Mouse (Mus musculus) forebrain, postnatal 0 days (tissue): ENCODE results near the gene 2610318N02Rik. TPM values are rescaled to one million over a fixed set of nuclear protein-coding genes. Genes with fewer than 3 reads are reported as not detected.
"Not testable (repeated sequence)": the region's sequence is repeated elsewhere in the genome, so short reads cannot be mapped to it uniquely, and the experiment has no call there.

Source experiments
- ATAC-seq: fragments of 200-750 bp; cut with Nextera tagmentation; 2 replicates; pipeline ENCODE4 v1.8.0; 2017; ENCODE audit warnings: mild to moderate bottlenecking, moderate library complexity
- DNase-seq: peaks from one replicate; pipeline ENCODE4 v3.0.0-alpha.2; 2015
- H3K27ac ChIP-seq: fragments of 300-500 bp; sonication (generic); 2 replicates; pipeline ENCODE4 v1.5.1; 2014; ENCODE audit warnings: low read depth, mild to moderate bottlenecking, antibody characterized with exemption, low read length, moderate library complexity, mixed read lengths
- H3K27me3 ChIP-seq: fragments of 300-500 bp; sonication (generic); 2 replicates; pipeline ENCODE4 v1.6.1; 2014; ENCODE audit warnings: mild to moderate bottlenecking, low read length, mixed read lengths; ENCODE audit not compliant: insufficient read depth
- H3K36me3 ChIP-seq: fragments of 300-500 bp; sonication (generic); 2 replicates; pipeline ENCODE4 v1.6.1; 2014; ENCODE audit warnings: mild to moderate bottlenecking, moderate library complexity; ENCODE audit not compliant: insufficient read depth
- H3K4me1 ChIP-seq: fragments of 300-500 bp; sonication (generic); 2 replicates; pipeline ENCODE4 v1.6.1; 2014; ENCODE audit warnings: antibody characterized with exemption; ENCODE audit not compliant: insufficient read depth
- H3K4me2 ChIP-seq: fragments of 300-500 bp; sonication (generic); 2 replicates; pipeline ENCODE4 v1.6.1; 2014; ENCODE audit warnings: low read depth, mild to moderate bottlenecking, moderate library complexity
- H3K4me3 ChIP-seq: fragments of 300-500 bp; sonication (generic); 2 replicates; pipeline ENCODE4 v1.5.1; 2014; ENCODE audit warnings: low read depth, low read length, mixed read lengths
- H3K9ac ChIP-seq: fragments of 300-500 bp; sonication (generic); 2 replicates; pipeline ENCODE4 v1.6.1; 2014; ENCODE audit warnings: mild to moderate bottlenecking
- H3K9me3 ChIP-seq: fragments of 300-500 bp; sonication (generic); 2 replicates; pipeline ENCODE4 v1.6.1; 2016; ENCODE audit warnings: low read length
- CTCF ChIP-seq: sonication (generic); IDR thresholded peaks from 2 replicates; pipeline ENCODE4 v1.5.1; 2016; ENCODE audit warnings: antibody characterized with exemption, control low read depth, low read depth
- WGBS: fragments of 180-500 bp; shearing (Covaris S2); extraction: QIAGEN DNeasy Blood & Tissue Kit; methylation state at CpG from one replicate; pipeline ENCODE4 v1.1.7; 2014; 5-methylcytosine and 5-hydroxymethylcytosine counted together
- polyA plus RNA-seq: library from polyadenylated mRNA; unstranded; fragments of >200 nt; fragmentation: Nextera tagmentation; extraction: Ambion mirVana; gene quantifications from 2 replicates; pipeline ENCODE4 v1.2.1, GENCODE M21; 2015
- total RNA-seq: library from RNA; depleted of rRNA; stranded (reverse); fragments of >200 nt; gene quantifications from 2 replicates; pipeline ENCODE4 v1.2.3, GENCODE M21; 2014; rRNA removed

Gene 2610318N02Rik
- total RNA-seq (3.8 and 5.4 TPM in 2 replicates), polyA plus RNA-seq (10.1 and 10.6 TPM in 2 replicates)

DNA sequence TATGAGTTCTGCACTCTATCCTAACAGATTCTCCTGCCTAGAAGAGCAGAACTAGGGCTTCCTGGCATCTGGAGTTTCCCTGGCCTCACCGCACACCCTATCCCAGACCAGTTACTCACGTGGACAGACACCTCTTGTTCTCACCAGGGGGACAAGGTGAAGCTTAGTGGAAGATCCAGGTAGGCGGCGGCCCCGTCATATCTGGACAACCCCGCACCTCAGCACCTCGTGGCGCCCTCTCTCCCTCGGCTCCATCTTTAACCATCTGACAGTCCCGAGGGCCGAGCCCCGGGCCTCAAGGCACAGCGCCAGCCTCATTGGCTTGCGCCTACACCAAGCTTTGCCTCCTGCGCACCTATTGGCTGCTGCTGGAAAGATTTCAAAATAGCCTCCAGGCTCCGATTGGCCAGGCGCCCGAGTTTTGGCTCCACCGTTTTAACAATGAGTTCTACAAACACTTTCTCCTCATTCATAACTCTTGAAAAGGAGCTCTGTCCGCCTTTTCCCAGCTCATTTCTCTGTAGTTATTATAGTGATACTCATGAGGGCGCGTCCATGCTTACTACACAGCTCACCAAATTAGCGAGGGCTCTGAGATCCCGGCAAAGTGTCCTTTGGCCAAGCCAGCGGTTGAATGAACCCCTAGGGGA lies at the start of gene 2610318N02Rik:
TSS of gene 2610318N02Rik (minus strand) at position 297 of the 650 bp plus-strand sequence.
- Histone ChIP-seq H3K27ac (no peak within 1 kb of the TSS), H3K27me3 (no peaks in the 10 kb centered on the region), H3K9me3 (no peaks in the 10 kb centered on the region), H3K4me1 (0 out of 2 replicates have a peak, but pooled peaks cover 7% of the 10 kb centered on the region), H3K9ac (peak within 1 kb of the TSS; percentile 31; the same call in 1 of the 2 replicates), H3K36me3 (no peaks in the 10 kb centered on the region), H3K4me2 (peak within 1 kb of the TSS; percentile 53), H3K4me3 (peak within 1 kb of the TSS; percentile 27)
- peak; percentile 85 for DNase-seq
- under 1% methylated on average over 25 of the region's 25 CpGs for WGBS
- 0 out of 2 replicates have a peak, but pooled peaks have one; percentile 4 for TF ChIP-seq CTCF
- ATAC-seq: peak; percentile 89

DNA sequence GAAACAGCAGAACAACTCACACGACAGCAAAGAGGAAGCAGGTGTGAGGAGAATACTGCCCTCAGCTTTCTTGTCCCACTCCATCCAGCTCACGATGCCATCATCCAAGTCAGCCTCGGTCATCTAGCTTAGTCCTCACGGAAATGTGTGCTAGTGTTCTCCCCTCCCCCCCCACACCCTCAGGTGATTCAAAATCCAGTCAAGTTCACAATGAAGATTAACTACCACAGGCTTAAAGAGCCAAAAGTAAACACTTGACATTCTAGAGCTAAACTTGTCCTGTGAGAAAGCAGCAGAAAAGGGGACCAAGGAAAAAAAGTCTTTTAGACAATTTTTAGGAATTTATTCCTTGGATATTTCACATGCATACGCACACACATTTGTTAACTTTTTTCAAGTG lies 43.1 kb upstream of the 2610318N02Rik start:
- H3K27me3 ChIP-seq: no peaks in the 10 kb centered on the region
- H3K27ac ChIP-seq: no peak overlapping the region
- ATAC-seq: no peak
- H3K9ac ChIP-seq: no peak overlapping the region
- no peak overlapping the region for H3K4me3 ChIP-seq
- H3K4me1 ChIP-seq: no peaks in the 10 kb centered on the region
- no peak overlapping the region for H3K4me2 ChIP-seq
- TF ChIP-seq CTCF: no peak
- no peaks in the 10 kb centered on the region for H3K9me3 ChIP-seq
- H3K36me3 ChIP-seq: peaks cover 30% of the 10 kb centered on the region
- WGBS: 89% methylated on average over 5 of the region's 5 CpGs
- no peak for DNase-seq

DNA sequence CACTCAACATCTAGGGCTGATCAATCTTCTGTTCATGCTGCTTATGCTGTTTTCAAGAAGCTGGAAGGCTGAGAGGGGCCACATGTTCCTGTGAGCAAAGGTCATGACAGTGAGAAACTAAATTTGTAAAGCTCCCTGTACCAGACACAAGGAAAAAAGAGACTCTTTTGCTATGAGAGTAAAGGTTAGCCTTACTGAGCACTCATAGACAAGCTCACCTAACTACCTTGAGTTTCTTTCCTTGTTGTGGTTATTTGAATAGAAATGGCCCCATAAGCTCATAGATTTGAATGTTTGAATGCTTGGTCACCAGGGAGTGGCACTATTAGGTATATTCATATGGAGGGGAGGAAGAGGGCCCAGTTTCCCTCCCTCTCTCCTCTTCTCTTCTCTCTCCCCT lies 42.2 kb upstream of the 2610318N02Rik start:
- H3K4me2 ChIP-seq: no peak overlapping the region
- H3K4me1 ChIP-seq: no peaks in the 10 kb centered on the region
- H3K27ac ChIP-seq: no peak overlapping the region
- no peak overlapping the region for H3K9ac ChIP-seq
- DNase-seq: no peak
- H3K27me3 ChIP-seq: no peaks in the 10 kb centered on the region
- no peak for TF ChIP-seq CTCF
- no peaks in the 10 kb centered on the region for H3K9me3 ChIP-seq
- H3K36me3 ChIP-seq: peaks cover 22% of the 10 kb centered on the region
- ATAC-seq: no peak
- H3K4me3 ChIP-seq: no peak overlapping the region

DNA sequence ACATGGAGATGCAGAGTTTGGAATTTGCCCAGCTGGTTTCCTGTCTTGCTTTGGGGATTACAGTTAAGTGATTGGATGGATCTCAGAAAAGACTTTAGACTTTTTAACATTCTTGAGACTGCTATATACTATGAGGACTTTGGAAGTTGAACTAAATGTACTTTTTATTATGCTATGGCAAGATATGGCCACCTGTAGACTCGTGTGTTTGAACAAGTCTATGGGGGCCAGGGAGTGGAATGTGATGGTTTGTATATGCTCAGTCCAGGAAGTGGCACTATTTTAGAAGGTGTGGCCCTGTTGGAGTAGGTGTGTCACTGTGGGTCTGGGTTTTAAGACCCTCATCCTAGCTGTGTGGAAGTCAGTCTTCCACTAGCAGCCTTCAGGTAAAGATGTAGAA lies 40.5 kb upstream of the 2610318N02Rik start:
- H3K4me2 ChIP-seq, ATAC-seq, DNase-seq, H3K27ac ChIP-seq, H3K4me3 ChIP-seq, H3K9ac ChIP-seq, H3K4me1 ChIP-seq, H3K9me3 ChIP-seq, H3K27me3 ChIP-seq: not testable (repeated sequence)
- 94% methylated on average over 1 of the region's 1 CpGs for WGBS
- peaks cover 22% of the 10 kb centered on the region for H3K36me3 ChIP-seq

DNA sequence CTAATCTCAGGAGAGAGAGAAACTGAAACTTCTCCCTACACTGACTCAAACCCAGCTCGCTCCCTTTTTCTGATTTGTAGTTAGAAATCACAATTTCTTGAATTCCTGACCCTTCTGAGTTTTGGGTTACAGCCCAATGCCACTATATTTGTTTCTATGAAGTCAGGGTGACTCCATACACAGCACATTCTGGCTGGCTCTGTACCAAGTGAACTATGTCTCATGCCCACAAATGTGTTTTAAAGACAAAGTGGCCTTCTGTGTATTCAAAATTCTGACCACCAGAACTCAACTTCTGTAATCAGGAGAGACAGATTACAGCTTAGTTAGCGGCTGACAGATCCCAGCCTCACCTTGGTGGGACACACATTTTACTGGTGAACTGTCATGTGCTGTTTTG lies 29.4 kb upstream of the 2610318N02Rik start:
- no peak for ATAC-seq
- H3K36me3 ChIP-seq: peaks cover 56% of the 10 kb centered on the region
- WGBS: 91% methylated on average over 2 of the region's 2 CpGs

DNA sequence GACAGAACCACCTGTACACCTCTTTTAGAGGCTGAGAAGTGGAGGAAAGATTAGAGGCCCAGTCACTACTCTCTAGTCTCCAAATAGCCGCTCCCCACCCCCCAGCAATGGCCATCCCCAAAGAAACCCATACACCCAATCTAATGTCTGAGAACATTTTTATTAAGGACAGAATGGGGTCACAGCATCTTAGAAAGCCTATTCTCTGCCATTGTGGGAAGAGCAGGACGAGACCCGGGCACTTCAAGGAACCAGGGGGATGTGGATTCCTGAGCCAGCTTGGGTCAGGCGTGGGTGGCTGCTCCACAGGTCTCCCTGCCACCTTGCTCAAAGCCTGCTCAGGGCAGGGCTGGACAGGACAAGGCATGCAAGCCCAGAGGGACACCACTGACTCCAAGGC lies 26.9 kb upstream of the 2610318N02Rik start:
- H3K27me3 ChIP-seq: no peaks in the 10 kb centered on the region
- no peak for DNase-seq
- no peak for ATAC-seq
- no peaks in the 10 kb centered on the region for H3K9me3 ChIP-seq
- H3K4me3 ChIP-seq: no peak overlapping the region
- no peak for TF ChIP-seq CTCF
- 0 out of 2 replicates have a peak, but pooled peaks cover 7% of the 10 kb centered on the region for H3K4me1 ChIP-seq
- no peak overlapping the region for H3K4me2 ChIP-seq
- H3K9ac ChIP-seq: no peak overlapping the region
- H3K27ac ChIP-seq: no peak overlapping the region
- WGBS: 96% methylated on average over 4 of the region's 4 CpGs
- H3K36me3 ChIP-seq: peaks cover 40% of the 10 kb centered on the region

More for the DNA sequence above, 29.4 kb upstream of the 2610318N02Rik start:
- H3K9ac ChIP-seq: no peak overlapping the region
- H3K4me1 ChIP-seq: no peaks in the 10 kb centered on the region
- no peak overlapping the region for H3K4me3 ChIP-seq
- no peaks in the 10 kb centered on the region for H3K27me3 ChIP-seq
- no peak overlapping the region for H3K4me2 ChIP-seq
- DNase-seq: no peak
- H3K27ac ChIP-seq: no peak overlapping the region
- no peaks in the 10 kb centered on the region for H3K9me3 ChIP-seq
- TF ChIP-seq CTCF: no peak

DNA sequence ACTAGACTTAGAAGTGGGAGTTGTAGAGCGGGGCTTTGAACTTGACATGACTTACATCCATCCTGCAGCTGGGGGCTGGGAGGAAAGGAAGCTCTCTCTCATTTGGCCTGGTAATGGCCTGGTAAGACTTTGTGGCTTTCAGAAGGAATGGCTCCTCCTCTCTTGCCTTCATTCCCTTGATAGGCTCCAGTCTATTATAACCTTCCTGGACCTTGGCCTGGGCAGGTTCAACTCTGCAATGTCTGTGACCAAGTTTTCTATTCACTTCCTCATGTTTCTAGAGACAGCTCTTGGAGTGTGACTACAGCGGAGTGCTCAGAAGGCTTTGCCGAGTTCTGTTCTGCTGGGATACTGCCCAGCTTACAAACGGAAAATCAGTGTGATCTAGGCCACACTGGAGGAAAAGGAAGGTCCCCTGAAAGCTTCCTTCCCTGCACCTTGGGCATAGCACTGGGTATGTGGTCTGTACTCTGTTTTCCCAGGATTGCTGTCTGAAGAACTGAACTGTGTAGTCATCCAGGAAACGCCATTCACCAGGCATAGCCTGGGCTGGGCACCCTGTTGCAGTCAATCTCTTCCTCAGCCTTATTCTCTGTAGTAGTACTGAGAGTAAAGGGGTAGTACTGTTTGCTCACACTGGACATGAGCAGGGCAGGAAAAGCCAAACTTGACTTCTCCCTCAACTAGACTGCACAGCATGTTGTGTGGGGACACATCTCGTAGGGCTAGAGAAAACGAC lies 25.7 kb upstream of the 2610318N02Rik start:
- no peak overlapping the region for H3K4me3 ChIP-seq
- DNase-seq (no peak), ATAC-seq (no peak)
- peaks cover 35% of the 10 kb centered on the region for H3K36me3 ChIP-seq
- H3K4me1 ChIP-seq: 0 out of 2 replicates have a peak, but pooled peaks cover 7% of the 10 kb centered on the region
- H3K9ac ChIP-seq: no peak overlapping the region
- WGBS: 90% methylated on average over 7 of the region's 7 CpGs
- TF ChIP-seq CTCF: no peak
- H3K27ac ChIP-seq: no peak overlapping the region
- no peaks in the 10 kb centered on the region for H3K9me3 ChIP-seq
- no peaks in the 10 kb centered on the region for H3K27me3 ChIP-seq
- H3K4me2 ChIP-seq: no peak overlapping the region
